Mouse (Mus musculus) hindbrain, embryonic 11.5 days (tissue): Measurements from ENCODE around the gene Cpvl. TPM values are rescaled to one million over a fixed set of nuclear protein-coding genes. Genes with fewer than 3 reads are reported as not detected.
A peak's percentile ranks its signal among the peaks of the same experiment; 100 is the strongest.

Experiments used
- ATAC-seq: fragments of 200-750 bp; cut with Nextera tagmentation; 2 replicates; pipeline ENCODE4 v1.8.0; 2017; ENCODE audit warnings: mild to moderate bottlenecking, moderate TSS enrichment, moderate library complexity; ENCODE audit not compliant: low FRiP score
- DNase-seq: peaks from one replicate; pipeline ENCODE4 v3.0.0-alpha.2; 2015; ENCODE audit warnings: low spot score
- H3K27ac ChIP-seq: fragments of 300-500 bp; sonication (generic); 2 replicates; pipeline ENCODE4 v1.5.1; 2014; ENCODE audit warnings: mild to moderate bottlenecking, low read depth, low read length
- H3K27me3 ChIP-seq: fragments of 300-500 bp; sonication (generic); 2 replicates; pipeline ENCODE4 v1.6.1; 2014; ENCODE audit warnings: mild to moderate bottlenecking, low read length, moderate library complexity, mixed read lengths; ENCODE audit not compliant: control insufficient read depth, insufficient read depth
- H3K36me3 ChIP-seq: fragments of 300-500 bp; sonication (generic); 2 replicates; pipeline ENCODE4 v1.6.1; 2014; ENCODE audit warnings: mild to moderate bottlenecking, low read length, moderate library complexity, mixed read lengths; ENCODE audit not compliant: control insufficient read depth, insufficient read depth
- H3K4me1 ChIP-seq: fragments of 300-500 bp; sonication (generic); replicated peaks from 2 replicates; pipeline ENCODE4 v1.6.1; 2014; ENCODE audit warnings: low read length, mixed read lengths; ENCODE audit not compliant: control insufficient read depth, insufficient read depth
- H3K4me2 ChIP-seq: fragments of 300-500 bp; sonication (generic); replicated peaks from 2 replicates; pipeline ENCODE4 v1.6.1; 2014; ENCODE audit warnings: mild to moderate bottlenecking, low read depth, low read length
- H3K4me3 ChIP-seq: fragments of 300-500 bp; sonication (generic); 2 replicates; pipeline ENCODE4 v1.5.1; 2014; ENCODE audit warnings: low read depth, low read length
- H3K9ac ChIP-seq: fragments of 300-500 bp; sonication (generic); 2 replicates; pipeline ENCODE4 v1.6.1; 2014; ENCODE audit warnings: low read depth, low read length
- H3K9me3 ChIP-seq: fragments of 300-500 bp; sonication (generic); 2 replicates; pipeline ENCODE4 v1.6.1; 2016; ENCODE audit warnings: low read length; ENCODE audit not compliant: control insufficient read depth
- WGBS: fragments of 180-500 bp; shearing (Covaris S2); extraction: QIAGEN DNeasy Blood & Tissue Kit; methylation state at CpG from one replicate; pipeline ENCODE4 v1.1.7; 2014; 5-methylcytosine and 5-hydroxymethylcytosine counted together
- polyA plus RNA-seq: library from polyadenylated mRNA; unstranded; fragments of >200 nt; fragmentation: Nextera tagmentation; extraction: Ambion mirVana; gene quantifications from 2 replicates; pipeline ENCODE4 v1.2.1, GENCODE M21; 2014

The Cpvl gene
- polyA plus RNA-seq, 1 experiment from 2014 or later = 0.11 TPM

GRCm38 (mm10) chr6:53897872-53898464, 80.5 kb downstream of the Cpvl start:
- no peak for ATAC-seq
- no peak for DNase-seq
- 71% methylated on average over 7 of the region's 7 CpGs for WGBS
- H3K27me3 ChIP-seq = no peaks in the 10 kb centered on the region
- no peaks in the 10 kb centered on the region for H3K4me1 ChIP-seq
- no peak overlapping the region for H3K27ac ChIP-seq
- no peaks in the 10 kb centered on the region for H3K9me3 ChIP-seq
- no peak overlapping the region for H3K4me2 ChIP-seq
- H3K4me3 ChIP-seq = no peak overlapping the region
- no peak overlapping the region for H3K9ac ChIP-seq
- no peaks in the 10 kb centered on the region for H3K36me3 ChIP-seq

DNA sequence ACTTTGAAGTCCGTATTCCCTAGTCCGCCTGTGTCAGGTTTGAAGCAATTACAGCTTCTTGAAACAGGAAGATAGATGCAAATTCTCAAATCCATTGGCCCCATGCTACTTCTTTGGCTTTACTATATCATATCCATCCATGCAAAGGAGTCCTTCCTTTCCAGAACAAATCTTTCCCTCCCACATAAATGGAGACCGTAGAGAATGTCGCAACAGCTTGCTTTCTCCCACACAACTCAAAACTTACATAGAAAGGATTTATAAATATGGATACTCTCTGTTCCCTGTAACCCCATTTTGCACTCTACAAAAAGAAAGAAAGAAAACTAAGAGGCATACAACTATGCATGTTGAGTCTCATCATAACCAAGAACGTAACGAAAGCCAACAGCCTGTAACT, 81.3 kb downstream of the Cpvl start:
- Histone ChIP-seq H3K4me3 (no peak overlapping the region), H3K9me3 (no peaks in the 10 kb centered on the region), H3K4me1 (no peaks in the 10 kb centered on the region), H3K9ac (no peak overlapping the region), H3K4me2 (no peak overlapping the region), H3K36me3 (no peaks in the 10 kb centered on the region), H3K27me3 (no peaks in the 10 kb centered on the region), H3K27ac (no peak overlapping the region)
- 95% methylated on average over 6 of the region's 6 CpGs for WGBS
- DNase-seq = no peak
- ATAC-seq = no peak

GRCm38 (mm10) chr6:53893731-53894130, 84.7 kb downstream of the Cpvl start:
- WGBS = 85% methylated on average over 3 of the region's 3 CpGs
- ATAC-seq (no peak), DNase-seq (no peak)
- Histone ChIP-seq H3K27ac (no peak overlapping the region), H3K4me2 (no peak overlapping the region), H3K4me3 (no peak overlapping the region), H3K4me1 (no peaks in the 10 kb centered on the region), H3K9ac (no peak overlapping the region), H3K9me3 (no peaks in the 10 kb centered on the region), H3K27me3 (no peaks in the 10 kb centered on the region), H3K36me3 (no peaks in the 10 kb centered on the region)

DNA sequence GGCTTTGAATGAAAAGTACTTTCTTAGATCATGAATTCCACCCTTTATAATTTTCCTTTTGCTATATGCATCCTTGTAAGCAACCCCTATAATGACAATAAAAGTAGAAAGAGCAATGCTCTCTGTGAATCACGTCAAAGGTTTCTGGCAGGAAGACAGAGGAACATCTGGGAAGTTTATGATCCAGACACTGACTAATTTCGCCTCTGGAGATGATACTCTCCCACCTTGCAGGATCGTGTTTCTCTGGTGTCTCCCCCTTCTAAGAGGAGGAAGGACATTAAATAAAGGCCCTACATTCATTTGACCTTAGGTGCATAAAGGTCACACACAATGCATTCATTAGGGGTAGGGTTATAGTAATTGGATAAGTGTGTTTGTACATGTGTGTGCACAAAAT, 87.4 kb downstream of the Cpvl start:
- no peaks in the 10 kb centered on the region for H3K27me3 ChIP-seq
- no peak overlapping the region for H3K4me2 ChIP-seq
- H3K4me1 ChIP-seq = no peaks in the 10 kb centered on the region
- ATAC-seq (no peak), DNase-seq (no peak)
- no peak overlapping the region for H3K4me3 ChIP-seq
- H3K9ac ChIP-seq = no peak overlapping the region
- H3K36me3 ChIP-seq = no peaks in the 10 kb centered on the region
- H3K27ac ChIP-seq = no peak overlapping the region
- 72% methylated on average over 3 of the region's 3 CpGs for WGBS
- H3K9me3 ChIP-seq = no peaks in the 10 kb centered on the region

DNA sequence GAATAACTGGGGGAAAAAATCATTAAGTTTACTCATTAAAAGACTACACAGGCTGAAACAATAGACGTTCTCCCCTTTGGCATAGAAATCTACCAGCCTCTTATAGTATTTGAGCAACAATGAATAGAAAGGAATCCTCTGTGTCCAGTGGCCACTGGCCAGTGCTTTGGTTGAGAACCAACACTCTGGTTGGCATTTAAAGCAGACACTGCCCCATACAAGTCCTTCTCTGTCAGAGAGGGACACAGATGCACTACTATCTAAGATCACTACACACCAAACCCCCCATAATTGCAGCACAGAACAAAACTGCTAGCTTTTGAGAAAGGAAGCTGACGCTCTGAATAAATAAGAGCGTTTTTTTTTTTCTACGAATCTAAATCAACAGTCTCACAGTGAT, 93.5 kb downstream of the Cpvl start:
- Histone ChIP-seq H3K9me3 (no peaks in the 10 kb centered on the region), H3K27me3 (no peaks in the 10 kb centered on the region), H3K9ac (no peak overlapping the region), H3K4me2 (no peak overlapping the region), H3K27ac (no peak overlapping the region), H3K4me1 (no peaks in the 10 kb centered on the region), H3K36me3 (no peaks in the 10 kb centered on the region), H3K4me3 (no peak overlapping the region)
- DNase-seq (no peak), ATAC-seq (no peak)
- WGBS = 79% methylated on average over 4 of the region's 4 CpGs

DNA sequence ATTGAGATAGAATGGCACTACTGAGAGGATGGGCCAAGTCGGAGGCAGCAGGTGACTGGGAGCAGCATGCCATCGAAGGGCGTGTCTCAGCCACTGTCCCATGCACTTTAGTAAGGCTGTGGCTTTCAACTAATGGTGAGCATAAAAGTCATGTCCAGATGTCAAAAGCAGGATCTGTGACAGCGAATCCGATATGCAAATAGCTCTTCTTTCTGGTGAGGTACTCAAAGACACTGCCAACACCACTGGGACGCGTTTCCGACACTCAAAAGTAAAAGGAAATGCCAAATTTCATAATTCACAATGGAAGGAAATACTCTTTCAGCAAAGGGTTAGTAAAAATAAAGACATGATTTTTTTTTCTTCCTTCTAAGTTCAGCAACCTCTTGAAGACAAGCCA, 94.0 kb downstream of the Cpvl start:
- Histone ChIP-seq H3K36me3 (no peaks in the 10 kb centered on the region), H3K4me1 (no peaks in the 10 kb centered on the region), H3K4me2 (no peak overlapping the region), H3K9me3 (no peaks in the 10 kb centered on the region), H3K4me3 (no peak overlapping the region), H3K9ac (no peak overlapping the region), H3K27ac (no peak overlapping the region), H3K27me3 (no peaks in the 10 kb centered on the region)
- ATAC-seq = no peak
- no peak for DNase-seq
- 93% methylated on average over 8 of the region's 8 CpGs for whole genome bisulfite sequencing

DNA sequence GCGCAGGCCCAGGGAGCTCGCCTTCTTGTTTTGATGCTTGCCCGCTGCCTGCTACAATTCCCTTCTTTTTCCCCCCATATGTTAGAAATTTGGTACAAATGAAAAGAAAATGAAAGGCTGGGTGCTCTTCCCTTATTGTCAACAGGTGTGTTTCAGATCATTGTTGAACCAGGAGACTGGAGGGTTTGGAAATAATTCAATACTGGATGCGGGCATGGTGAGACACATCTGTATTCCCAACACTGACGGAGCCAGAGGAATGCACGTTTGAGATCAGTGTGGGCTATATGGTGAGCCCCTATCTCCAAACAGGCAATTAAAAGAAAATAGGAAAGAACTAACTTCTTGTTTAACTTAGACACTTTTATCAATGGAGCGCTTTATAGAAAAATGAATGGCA, 95.1 kb downstream of the Cpvl start:
- no peaks in the 10 kb centered on the region for H3K36me3 ChIP-seq
- ATAC-seq (no peak), DNase-seq (no peak)
- H3K4me2 ChIP-seq = no peak overlapping the region
- no peaks in the 10 kb centered on the region for H3K4me1 ChIP-seq
- H3K27me3 ChIP-seq = no peaks in the 10 kb centered on the region
- H3K27ac ChIP-seq = no peak overlapping the region
- no peaks in the 10 kb centered on the region for H3K9me3 ChIP-seq
- 80% methylated on average over 7 of the region's 7 CpGs for WGBS
- no peak overlapping the region for H3K4me3 ChIP-seq
- no peak overlapping the region for H3K9ac ChIP-seq

DNA sequence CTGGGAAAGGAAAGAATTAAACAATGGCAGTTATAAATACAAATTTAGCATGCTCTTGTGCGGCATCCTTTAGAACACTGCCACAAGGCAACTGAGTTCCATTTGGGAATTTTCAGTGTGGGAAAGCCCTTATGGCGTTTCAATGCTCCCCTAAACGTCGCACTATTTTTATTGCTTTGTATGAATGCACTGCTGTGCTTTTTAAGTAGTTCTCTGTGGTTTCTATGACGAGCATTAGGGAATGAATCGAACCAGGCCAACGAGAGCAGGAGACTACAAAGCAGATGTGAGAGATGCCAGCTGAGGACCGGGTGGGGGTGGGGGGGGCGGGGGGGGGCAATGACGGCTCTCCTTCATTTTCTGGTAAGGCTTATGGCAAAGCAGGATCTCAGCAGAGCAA, 96.8 kb downstream of the Cpvl start:
- Histone ChIP-seq H3K36me3 (no peaks in the 10 kb centered on the region), H3K9me3 (no peaks in the 10 kb centered on the region), H3K4me2 (no peak overlapping the region), H3K9ac (no peak overlapping the region), H3K27me3 (no peaks in the 10 kb centered on the region), H3K4me3 (no peak overlapping the region), H3K27ac (no peak overlapping the region), H3K4me1 (no peaks in the 10 kb centered on the region)
- 33% methylated on average over 9 of the region's 10 CpGs for WGBS
- ATAC-seq (peak; percentile 38; the same call in 1 of the 2 replicates), DNase-seq (no peak)

DNA sequence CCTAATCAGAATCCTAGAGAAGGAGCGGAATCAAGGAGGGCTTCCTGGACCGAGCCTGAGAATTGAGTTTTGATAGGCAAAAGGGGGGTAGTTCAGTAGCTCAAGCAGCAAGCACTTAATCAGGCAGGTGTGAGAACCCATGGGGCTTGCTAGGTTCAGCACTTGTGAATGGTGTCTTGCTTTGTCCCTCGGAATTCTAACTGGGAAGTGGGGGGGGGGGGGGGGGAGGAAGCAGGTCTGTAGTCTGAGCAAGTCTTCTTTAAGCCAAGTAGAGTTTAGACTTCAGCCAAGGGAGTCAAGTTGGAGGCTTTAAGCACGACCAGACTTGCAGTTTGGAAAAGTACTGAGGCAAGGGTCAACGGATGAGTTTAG, 97.2 kb downstream of the Cpvl start:
- Histone ChIP-seq H3K36me3 (no peaks in the 10 kb centered on the region), H3K9me3 (no peaks in the 10 kb centered on the region), H3K4me3 (peak overlapping the region; percentile 19), H3K4me2 (peak overlapping the region; percentile 34), H3K27ac (0 out of 2 replicates have a peak overlapping the region, but pooled peaks have one; percentile 54), H3K27me3 (no peaks in the 10 kb centered on the region), H3K4me1 (no peaks in the 10 kb centered on the region), H3K9ac (peak overlapping the region; percentile 58)
- 39% methylated on average over 5 of the region's 5 CpGs for WGBS
- peak; percentile 45 for ATAC-seq
- DNase-seq = no peak
